Mouse (Mus musculus): Measurements from ENCODE around the gene Snai3. TPM values are rescaled to one million over a fixed set of nuclear protein-coding genes. Genes with fewer than 3 reads are reported as not detected.
A peak's percentile ranks its signal among the peaks of the same experiment; 100 is the strongest.

Gene Snai3
- polyA plus RNA-seq, 1 experiment from 2014 or later = not detected

DNA sequence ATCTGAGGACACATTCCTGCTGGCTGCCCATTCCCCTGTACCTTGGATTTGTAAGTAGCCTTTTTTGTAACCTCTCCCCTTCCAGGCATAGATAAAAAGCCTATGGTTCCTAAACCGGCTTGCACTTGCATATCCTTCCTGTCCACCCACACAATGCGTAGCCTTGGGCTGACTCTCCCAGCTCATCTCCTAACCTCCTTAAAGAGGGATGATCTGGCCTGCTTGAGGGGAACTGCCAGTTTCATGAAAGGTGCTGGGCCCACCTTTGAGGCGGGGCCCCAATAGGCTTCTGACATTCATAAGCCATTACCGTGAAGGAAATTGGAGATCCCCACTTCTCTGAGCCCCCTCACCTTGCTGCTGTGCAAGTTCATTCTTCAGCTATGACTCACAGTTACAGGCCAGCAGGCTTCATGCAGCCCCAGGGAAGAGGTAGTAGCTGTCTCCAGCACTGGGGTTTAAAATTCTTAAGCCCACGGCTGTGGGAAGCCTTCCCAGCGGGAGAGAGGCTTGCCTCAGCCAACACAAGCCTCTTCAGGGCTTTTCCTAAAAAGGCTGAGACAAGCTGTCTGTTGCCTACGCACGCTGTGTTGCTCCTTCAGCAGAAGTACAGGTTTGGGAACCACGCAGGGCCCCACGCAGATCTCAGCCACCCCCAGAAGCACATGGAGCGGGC is 1.1 kb upstream of the Snai3 start:
- Histone ChIP-seq H3K27me3 (ENCODE audit: control insufficient read depth, insufficient read depth, low read length) (peaks cover 54% of the 10 kb centered on the region), H3K4me1 (replicated peaks; ENCODE audit: control insufficient read depth, insufficient read depth, low read length) (peaks cover 10% of the 10 kb centered on the region), H3K4me2 (replicated peaks) (no peak overlapping the region), H3K36me3 (replicated peaks; ENCODE audit: control insufficient read depth, insufficient read depth) (peaks cover 12% of the 10 kb centered on the region), H3K27ac (no peak overlapping the region), H3K4me3 (replicated peaks; ENCODE audit: low read length) (no peak overlapping the region), H3K9ac (no peak overlapping the region), H3K9me3 (ENCODE audit: control insufficient read depth, low read length) (no peaks in the 10 kb centered on the region)
- 62% methylated on average over 11 of the region's 11 CpGs for WGBS
- ATAC-seq (ENCODE audit: low FRiP score) = no peak
- DNase-seq (ENCODE audit: low spot score) = no peak

DNA sequence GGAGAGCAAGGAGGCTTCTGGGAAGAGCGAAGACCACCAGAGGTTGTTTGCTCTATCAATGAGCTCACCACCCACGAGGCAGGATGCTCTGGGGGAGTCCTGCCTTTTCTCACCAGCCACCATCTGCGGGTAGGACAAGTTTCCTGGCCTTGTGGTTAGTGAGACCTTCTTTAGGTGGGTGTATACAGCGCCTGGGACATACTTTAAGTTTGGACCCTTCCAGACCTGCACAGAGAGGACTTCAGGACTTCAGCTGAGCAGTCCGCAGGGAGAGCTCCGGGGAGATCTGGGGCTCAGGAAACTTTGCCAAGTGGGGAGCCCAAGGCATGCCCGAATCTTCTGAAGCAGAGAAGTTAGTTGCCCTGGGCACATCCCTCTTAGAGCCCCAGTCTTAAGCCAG is 543 bp downstream of the Snai3 start:
- Histone ChIP-seq H3K9me3 (ENCODE audit: control insufficient read depth, low read length) (no peaks in the 10 kb centered on the region), H3K9ac (no peak overlapping the region), H3K36me3 (replicated peaks; ENCODE audit: control insufficient read depth, insufficient read depth) (no peaks in the 10 kb centered on the region), H3K4me1 (replicated peaks; ENCODE audit: control insufficient read depth, insufficient read depth, low read length) (peaks cover 10% of the 10 kb centered on the region), H3K4me3 (replicated peaks; ENCODE audit: low read length) (peak overlapping the region; percentile 32), H3K27ac (no peak overlapping the region), H3K27me3 (ENCODE audit: control insufficient read depth, insufficient read depth, low read length) (peaks cover 54% of the 10 kb centered on the region), H3K4me2 (replicated peaks) (peak overlapping the region; percentile 68)
- DNase-seq (ENCODE audit: low spot score) (no peak), ATAC-seq (ENCODE audit: low FRiP score) (no peak)
- 28% methylated on average over 7 of the region's 7 CpGs for WGBS

DNA sequence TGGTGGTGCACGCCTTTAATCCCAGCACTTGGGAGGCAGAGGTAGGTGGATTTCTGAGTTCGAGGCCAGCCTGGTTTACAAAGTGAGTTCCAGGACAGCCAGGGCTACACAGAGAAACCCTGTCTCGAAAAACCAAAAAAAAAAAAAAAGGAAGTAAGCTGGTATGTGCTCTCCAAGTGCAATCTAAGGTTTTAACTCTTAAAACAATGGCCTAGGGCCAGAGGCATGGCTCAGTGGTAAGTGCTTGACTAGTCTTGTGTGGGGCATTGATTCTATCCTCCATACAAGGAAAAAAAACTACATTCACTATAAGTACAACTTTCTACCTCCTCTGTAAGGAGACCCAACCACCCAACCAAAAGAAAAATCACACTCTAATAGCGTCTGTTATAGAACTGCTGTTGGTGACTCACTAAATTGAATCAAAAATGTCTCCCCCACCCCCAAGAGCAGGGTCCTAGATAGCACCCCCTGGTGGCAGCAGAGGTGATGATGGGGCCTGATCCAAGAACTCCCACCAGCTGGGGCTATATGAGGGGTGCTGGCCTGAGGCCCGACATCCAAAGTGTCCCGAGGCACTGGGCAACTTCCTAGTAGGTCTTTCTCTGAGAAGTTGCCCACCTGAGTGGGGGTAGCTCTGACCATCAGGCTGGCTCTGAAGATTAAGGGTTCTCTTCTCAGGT is 1.2 kb downstream of the Snai3 start:
- DNase-seq (ENCODE audit: low spot score) = no peak
- H3K9me3 ChIP-seq (ENCODE audit: control insufficient read depth, low read length) = no peaks in the 10 kb centered on the region
- no peak for ATAC-seq (ENCODE audit: low FRiP score)
- no peak overlapping the region for H3K27ac ChIP-seq
- H3K4me1 ChIP-seq (replicated peaks; ENCODE audit: control insufficient read depth, insufficient read depth, low read length) = peaks cover 10% of the 10 kb centered on the region
- peaks cover 54% of the 10 kb centered on the region for H3K27me3 ChIP-seq (ENCODE audit: control insufficient read depth, insufficient read depth, low read length)
- no peaks in the 10 kb centered on the region for H3K36me3 ChIP-seq (replicated peaks; ENCODE audit: control insufficient read depth, insufficient read depth)
- no peak overlapping the region for H3K9ac ChIP-seq
- H3K4me2 ChIP-seq (replicated peaks) = no peak overlapping the region
- 57% methylated on average over 5 of the region's 6 CpGs for WGBS
- H3K4me3 ChIP-seq (replicated peaks; ENCODE audit: low read length) = no peak overlapping the region

DNA sequence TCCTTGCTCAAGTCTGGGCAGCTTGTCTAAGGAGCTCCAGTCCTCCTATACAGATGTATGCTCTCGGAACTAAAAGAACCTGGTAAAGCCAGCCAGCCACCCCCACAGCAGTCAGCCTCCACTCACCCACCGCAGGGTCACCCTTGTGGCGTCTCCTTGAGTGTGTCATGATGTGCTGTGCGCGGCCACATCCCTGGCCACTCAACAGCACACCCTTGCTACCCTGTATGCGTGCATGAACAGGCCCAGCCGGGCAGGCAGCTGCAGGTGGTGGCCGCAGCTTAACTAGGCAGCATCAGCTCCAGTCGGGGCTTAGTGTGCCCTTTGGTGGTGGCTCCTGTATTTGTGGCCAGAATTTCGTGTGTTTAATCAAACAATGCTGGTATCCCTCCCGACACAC is 3.4 kb downstream of the Snai3 start:
- Histone ChIP-seq H3K4me1 (replicated peaks; ENCODE audit: control insufficient read depth, insufficient read depth, low read length) (peaks cover 10% of the 10 kb centered on the region), H3K4me2 (replicated peaks) (no peak overlapping the region), H3K4me3 (replicated peaks; ENCODE audit: low read length) (no peak overlapping the region), H3K27me3 (ENCODE audit: control insufficient read depth, insufficient read depth, low read length) (peaks cover 47% of the 10 kb centered on the region), H3K9me3 (ENCODE audit: control insufficient read depth, low read length) (no peaks in the 10 kb centered on the region), H3K9ac (no peak overlapping the region), H3K36me3 (replicated peaks; ENCODE audit: control insufficient read depth, insufficient read depth) (no peaks in the 10 kb centered on the region), H3K27ac (no peak overlapping the region)
- no peak for DNase-seq (ENCODE audit: low spot score)
- ATAC-seq (ENCODE audit: low FRiP score) = no peak
- 80% methylated on average over 11 of the region's 11 CpGs for WGBS

DNA sequence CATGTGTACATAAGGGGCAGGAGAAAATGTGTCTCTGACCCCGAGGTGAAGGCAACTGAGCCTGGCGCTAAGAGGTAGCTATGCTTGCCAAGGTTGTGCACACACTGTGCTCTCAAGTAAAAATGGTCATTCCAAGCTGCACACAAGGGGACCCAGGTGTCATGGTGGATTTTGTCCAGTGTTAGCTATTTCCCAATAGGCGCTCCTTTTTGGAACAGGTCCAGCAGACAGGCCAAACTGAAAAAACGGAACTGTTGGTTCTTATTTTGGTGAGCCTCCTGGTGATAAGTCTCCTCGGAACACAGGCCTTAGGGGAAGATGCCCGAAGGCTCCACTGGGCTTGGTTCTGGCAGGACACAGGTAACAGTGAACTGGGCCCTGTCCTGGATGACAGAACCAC is 6.1 kb downstream of the Snai3 start:
- no peaks in the 10 kb centered on the region for H3K9me3 ChIP-seq (ENCODE audit: control insufficient read depth, low read length)
- no peak overlapping the region for H3K4me2 ChIP-seq (replicated peaks)
- H3K9ac ChIP-seq = no peak overlapping the region
- ATAC-seq (ENCODE audit: low FRiP score) (no peak), DNase-seq (ENCODE audit: low spot score) (no peak)
- H3K27ac ChIP-seq = no peak overlapping the region
- no peaks in the 10 kb centered on the region for H3K4me1 ChIP-seq (replicated peaks; ENCODE audit: control insufficient read depth, insufficient read depth, low read length)
- H3K27me3 ChIP-seq (ENCODE audit: control insufficient read depth, insufficient read depth, low read length) = peaks cover 19% of the 10 kb centered on the region
- H3K4me3 ChIP-seq (replicated peaks; ENCODE audit: low read length) = no peak overlapping the region
- WGBS = 92% methylated on average over 6 of the region's 6 CpGs
- H3K36me3 ChIP-seq (replicated peaks; ENCODE audit: control insufficient read depth, insufficient read depth) = no peaks in the 10 kb centered on the region

DNA sequence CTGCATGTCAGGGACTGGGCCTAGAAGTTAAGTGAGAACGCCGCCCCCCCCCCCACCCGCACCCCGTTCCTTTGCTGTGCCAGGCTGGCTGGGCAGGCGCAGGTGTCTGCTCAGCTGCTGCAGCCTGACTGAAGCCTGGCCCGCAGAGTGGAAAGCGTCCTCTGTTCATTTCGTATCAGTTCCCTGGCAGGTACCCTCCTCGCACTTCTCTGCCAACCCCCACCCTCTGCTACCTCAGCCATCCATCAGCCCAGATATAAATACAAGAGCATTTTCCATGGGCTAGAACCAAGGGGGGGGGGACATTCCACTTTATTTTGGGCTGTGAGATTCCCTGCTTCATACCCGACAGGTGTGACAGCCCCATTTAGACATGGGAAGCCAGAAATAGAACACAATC is 8.4 kb downstream of the Snai3 start:
- Histone ChIP-seq H3K27ac (no peak overlapping the region), H3K36me3 (replicated peaks; ENCODE audit: control insufficient read depth, insufficient read depth) (no peaks in the 10 kb centered on the region), H3K9me3 (ENCODE audit: control insufficient read depth, low read length) (no peaks in the 10 kb centered on the region), H3K27me3 (ENCODE audit: control insufficient read depth, insufficient read depth, low read length) (0 out of 2 replicates have a peak, but pooled peaks cover 1% of the 10 kb centered on the region), H3K4me1 (replicated peaks; ENCODE audit: control insufficient read depth, insufficient read depth, low read length) (no peaks in the 10 kb centered on the region), H3K4me2 (replicated peaks) (no peak overlapping the region), H3K4me3 (replicated peaks; ENCODE audit: low read length) (no peak overlapping the region), H3K9ac (no peak overlapping the region)
- DNase-seq (ENCODE audit: low spot score) (no peak), ATAC-seq (ENCODE audit: low FRiP score) (no peak)
- 92% methylated on average over 10 of the region's 10 CpGs for WGBS

DNA sequence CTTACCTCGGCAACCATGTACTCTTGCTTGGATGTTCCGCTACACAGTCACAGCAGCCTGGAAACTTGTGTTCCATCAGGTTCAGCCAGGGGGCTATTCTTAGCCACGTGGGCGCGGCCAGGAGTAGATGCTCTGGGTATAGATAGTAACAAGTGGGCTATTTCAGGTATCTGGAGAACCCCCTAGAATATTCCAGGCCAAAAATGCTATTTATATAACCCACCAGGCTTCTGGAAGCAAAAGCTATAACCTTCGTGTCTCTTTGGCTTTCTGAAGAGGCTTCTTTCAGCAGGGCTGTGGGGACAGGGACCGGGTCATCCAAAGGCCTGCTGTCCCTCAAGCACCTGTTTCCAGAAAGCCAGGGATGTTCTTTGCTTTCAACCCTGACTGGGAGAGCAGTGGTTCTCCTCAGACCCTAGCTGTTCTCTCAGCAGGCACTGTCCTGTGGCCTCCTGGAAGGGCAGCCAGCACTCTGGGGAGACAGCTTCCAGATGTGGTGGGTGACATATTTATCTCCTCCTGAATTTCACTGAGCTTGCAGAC is 9.3 kb downstream of the Snai3 start:
- Histone ChIP-seq H3K27me3 (ENCODE audit: control insufficient read depth, insufficient read depth, low read length) (no peaks in the 10 kb centered on the region), H3K9ac (no peak overlapping the region), H3K4me3 (replicated peaks; ENCODE audit: low read length) (no peak overlapping the region), H3K36me3 (replicated peaks; ENCODE audit: control insufficient read depth, insufficient read depth) (no peaks in the 10 kb centered on the region), H3K4me1 (replicated peaks; ENCODE audit: control insufficient read depth, insufficient read depth, low read length) (no peaks in the 10 kb centered on the region), H3K9me3 (ENCODE audit: control insufficient read depth, low read length) (no peaks in the 10 kb centered on the region), H3K4me2 (replicated peaks) (no peak overlapping the region), H3K27ac (no peak overlapping the region)
- ATAC-seq (ENCODE audit: low FRiP score) (no peak), DNase-seq (ENCODE audit: low spot score) (no peak)
- 89% methylated on average over 7 of the region's 7 CpGs for WGBS

DNA sequence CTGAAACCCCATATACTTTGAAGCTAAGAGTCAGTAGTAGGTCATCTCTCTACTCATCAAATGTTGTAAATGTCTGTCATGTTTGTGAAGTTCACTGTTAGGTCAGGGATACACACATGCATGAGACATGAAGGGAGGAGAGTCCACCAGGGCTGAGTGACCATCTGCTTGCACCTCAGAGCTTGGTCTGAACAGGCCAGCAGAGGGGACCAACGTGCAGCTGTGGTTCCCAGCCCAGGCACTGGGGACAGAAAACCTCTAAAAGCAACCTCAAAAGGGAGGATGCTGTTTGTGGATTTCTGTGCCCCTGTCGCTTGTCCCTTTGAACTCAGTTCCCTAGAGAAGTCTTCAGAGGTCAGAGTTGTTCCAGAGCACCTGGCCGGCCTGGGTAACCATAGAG is 15.3 kb downstream of the Snai3 start:
- no peaks in the 10 kb centered on the region for H3K9me3 ChIP-seq (ENCODE audit: control insufficient read depth, low read length)
- peak overlapping the region; percentile 74; the same call in 1 of the 2 replicates for H3K4me3 ChIP-seq (replicated peaks; ENCODE audit: low read length)
- ATAC-seq (ENCODE audit: low FRiP score) (no peak), DNase-seq (ENCODE audit: low spot score) (no peak)
- peak overlapping the region; percentile 95 for H3K27ac ChIP-seq
- 0 out of 2 replicates have a peak overlapping the region, but pooled peaks have one; percentile 82 for H3K9ac ChIP-seq
- no peaks in the 10 kb centered on the region for H3K27me3 ChIP-seq (ENCODE audit: control insufficient read depth, insufficient read depth, low read length)
- peaks cover 23% of the 10 kb centered on the region for H3K4me1 ChIP-seq (replicated peaks; ENCODE audit: control insufficient read depth, insufficient read depth, low read length)
- peak overlapping the region; percentile 75 for H3K4me2 ChIP-seq (replicated peaks)
- H3K36me3 ChIP-seq (replicated peaks; ENCODE audit: control insufficient read depth, insufficient read depth) = no peaks in the 10 kb centered on the region
- WGBS = 68% methylated on average over 3 of the region's 3 CpGs

DNA sequence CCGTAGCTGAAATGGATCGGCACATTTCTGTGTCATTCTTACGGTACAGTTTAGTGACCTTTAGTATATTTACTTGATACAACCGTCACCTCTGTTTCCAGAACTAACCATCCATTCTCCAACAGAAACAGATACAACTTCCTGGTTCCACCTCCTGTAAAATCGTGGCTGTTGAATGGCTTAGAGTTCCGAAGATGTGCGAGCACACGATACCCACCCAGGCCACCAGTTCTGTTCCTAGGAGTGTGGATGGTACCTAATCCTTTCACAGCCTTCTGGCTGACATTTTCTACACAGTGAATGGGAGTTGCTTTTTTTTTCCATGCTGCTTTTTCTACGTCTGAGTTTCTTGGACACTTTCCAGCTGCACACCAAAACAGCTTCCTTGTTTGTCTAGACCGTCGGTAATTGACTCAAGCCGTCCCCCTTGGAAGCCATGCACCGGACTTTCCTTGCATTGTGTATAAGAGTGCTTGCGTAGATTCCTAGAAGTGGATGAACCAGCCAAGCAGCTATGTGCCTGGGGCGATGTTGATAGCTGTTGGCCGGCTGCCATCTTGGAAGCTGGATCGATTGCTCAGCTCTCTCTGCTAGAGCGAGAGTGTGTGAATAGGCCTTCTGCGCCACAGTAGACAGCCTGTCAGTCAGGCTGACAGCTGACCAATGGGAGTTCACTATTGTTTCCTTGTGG is 16.3 kb downstream of the Snai3 start:
- Histone ChIP-seq H3K27me3 (ENCODE audit: control insufficient read depth, insufficient read depth, low read length) (no peaks in the 10 kb centered on the region), H3K4me1 (replicated peaks; ENCODE audit: control insufficient read depth, insufficient read depth, low read length) (peaks cover 23% of the 10 kb centered on the region), H3K36me3 (replicated peaks; ENCODE audit: control insufficient read depth, insufficient read depth) (peaks cover 3% of the 10 kb centered on the region), H3K27ac (peak overlapping the region; percentile 95), H3K9me3 (ENCODE audit: control insufficient read depth, low read length) (no peaks in the 10 kb centered on the region), H3K4me2 (replicated peaks) (peak overlapping the region; percentile 75), H3K4me3 (replicated peaks; ENCODE audit: low read length) (peak overlapping the region; percentile 74), H3K9ac (peak overlapping the region; percentile 82)
- ATAC-seq (ENCODE audit: low FRiP score) (peak; percentile 43), DNase-seq (ENCODE audit: low spot score) (peak; percentile 86)
- 10% methylated on average over 19 of the region's 19 CpGs for WGBS

Measured in hindbrain, embryonic 14.5 days (tissue).